Mouse (Mus musculus) kidney, adult 18-20 months (tissue): ENCODE measurements around the gene Slx1b.

Experiments used
- DNase-seq: peaks from one replicate; pipeline ENCODE4 v3.0.0; 2021

Gene Slx1b

DNA sequence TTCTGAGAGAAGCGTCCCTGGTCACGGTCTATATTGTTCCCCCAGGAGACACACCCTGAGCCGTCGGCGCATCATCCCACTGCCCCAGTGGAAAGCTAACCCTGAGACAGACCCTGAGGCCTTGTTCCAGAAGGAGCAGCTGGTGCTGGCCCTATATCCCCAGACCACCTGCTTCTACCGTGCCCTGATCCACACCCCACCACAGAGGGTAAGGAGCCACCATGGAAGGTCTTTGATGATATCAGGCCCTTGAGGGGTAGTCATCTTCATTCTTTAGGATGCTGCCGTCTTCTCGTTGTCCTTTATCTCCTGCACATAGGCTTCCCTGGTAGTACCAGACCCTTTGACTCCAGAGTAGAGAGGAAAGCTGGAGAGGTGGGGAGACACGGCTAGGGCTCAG, 23.5 kb downstream of the Slx1b start:
- DNase-seq: no peak

- DNase-seq: no peak
Observed at GRCm38 (mm10) chr7:126670152-126670551, 25.4 kb downstream of the Slx1b start.

DNA sequence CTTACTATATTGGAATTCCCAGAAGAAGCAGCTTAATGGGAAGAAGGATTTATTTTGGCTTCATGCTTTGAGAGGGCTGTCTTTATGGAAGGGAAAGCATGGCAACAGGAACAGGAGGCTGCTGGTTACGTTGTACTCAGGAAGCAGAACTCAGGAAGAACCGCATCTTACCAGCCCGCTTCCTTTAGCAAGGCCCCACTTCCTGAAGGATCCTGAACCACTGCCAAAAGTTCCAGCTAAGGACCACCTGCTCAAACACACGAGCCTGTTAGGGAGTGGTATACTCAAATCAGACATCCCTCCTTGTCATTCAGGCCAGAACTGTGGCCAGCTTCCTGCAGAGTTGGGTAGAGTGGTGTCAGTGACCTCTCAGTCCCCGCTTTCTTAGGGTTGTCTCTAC, 27.1 kb downstream of the Slx1b start:
- DNase-seq: no peak

- no peak for DNase-seq
Observed at GRCm38 (mm10) chr7:126667495-126668090, 28.0 kb downstream of the Slx1b start.

DNA sequence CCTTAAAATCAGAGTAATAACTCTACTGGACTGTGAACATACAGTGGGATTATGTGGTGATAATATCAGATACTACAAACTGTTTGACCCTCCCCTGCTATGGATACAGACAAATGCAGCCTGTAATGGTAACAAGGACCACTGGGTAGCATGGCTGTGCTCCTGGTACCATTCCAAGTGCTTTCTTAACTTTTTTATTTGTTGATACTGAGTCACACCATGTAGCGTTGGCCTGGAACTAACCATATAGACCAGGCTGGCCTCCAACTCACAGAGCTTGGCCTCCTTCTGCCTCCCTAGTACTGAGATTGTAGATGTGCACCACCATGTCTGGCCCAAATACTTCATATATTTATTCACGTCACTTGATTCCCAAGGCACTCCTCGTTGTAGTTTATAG, 30.3 kb downstream of the Slx1b start:
- peak; percentile 60 for DNase-seq

- no peak for DNase-seq
Observed at GRCm38 (mm10) chr7:126663646-126664045, 31.9 kb downstream of the Slx1b start.

DNA sequence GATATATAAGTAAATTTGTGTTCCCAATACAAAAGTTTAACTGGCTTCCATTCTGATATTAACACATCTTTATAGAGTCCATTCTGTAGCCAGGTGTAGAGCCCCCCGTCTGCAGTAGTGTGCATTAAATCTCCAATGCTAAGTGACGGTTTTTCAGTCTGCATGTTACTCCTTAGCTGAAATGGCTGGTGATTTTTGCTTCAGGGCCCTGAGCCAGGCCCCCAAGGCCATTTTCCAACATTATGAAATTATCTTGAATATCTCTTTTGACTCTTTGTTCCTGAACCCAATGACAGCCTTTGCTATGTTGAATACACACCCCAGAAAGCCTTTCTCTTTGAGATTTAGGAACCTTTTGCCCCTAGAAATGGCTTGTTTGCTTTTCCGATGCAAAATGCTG, 35.8 kb downstream of the Slx1b start:
- DNase-seq: no peak

DNA sequence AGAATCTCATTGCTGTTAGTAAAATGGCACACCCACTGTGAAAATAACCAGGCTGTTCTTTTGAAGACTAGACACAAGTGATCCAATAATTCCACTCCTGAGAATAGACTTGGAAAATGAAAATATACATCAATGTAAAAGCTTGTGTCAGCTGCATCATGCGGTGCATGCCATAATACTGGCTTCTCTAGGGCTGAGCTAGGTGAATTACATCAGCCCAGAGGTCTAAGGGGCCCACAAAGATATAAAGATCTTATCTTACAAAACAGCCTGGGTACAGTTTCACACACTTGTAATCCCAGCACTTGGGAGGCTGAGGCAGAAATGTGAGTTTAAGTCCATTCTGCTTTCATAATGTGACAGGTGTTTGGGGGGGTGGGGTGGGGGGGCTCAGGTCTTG, 38.1 kb downstream of the Slx1b start:
- no peak for DNase-seq

- DNase-seq: no peak
Observed at GRCm38 (mm10) chr7:126655695-126656094, 39.9 kb downstream of the Slx1b start.

GRCm38 (mm10) chr7:126653991-126654390, 41.6 kb downstream of the Slx1b start:
- DNase-seq: no peak

DNA sequence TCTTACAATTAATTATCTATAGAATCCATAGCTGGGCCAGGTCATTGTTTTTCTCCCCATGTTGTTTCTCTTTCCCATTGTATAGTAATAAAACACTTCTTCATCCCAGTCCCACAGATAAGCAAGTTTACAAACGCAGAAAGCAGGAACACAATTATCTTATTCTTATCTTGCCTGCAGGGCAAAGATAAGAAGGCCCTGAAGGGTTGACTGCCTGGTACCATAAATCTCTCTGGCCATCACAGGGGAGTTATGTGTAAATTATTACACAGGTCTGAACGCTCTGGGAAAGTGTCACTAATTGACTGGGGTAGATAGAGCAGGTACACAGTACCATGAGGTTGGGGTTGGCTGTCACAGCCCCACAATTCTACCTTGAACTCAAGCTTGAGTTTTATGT, 44.7 kb downstream of the Slx1b start:
- DNase-seq: no peak

DNA sequence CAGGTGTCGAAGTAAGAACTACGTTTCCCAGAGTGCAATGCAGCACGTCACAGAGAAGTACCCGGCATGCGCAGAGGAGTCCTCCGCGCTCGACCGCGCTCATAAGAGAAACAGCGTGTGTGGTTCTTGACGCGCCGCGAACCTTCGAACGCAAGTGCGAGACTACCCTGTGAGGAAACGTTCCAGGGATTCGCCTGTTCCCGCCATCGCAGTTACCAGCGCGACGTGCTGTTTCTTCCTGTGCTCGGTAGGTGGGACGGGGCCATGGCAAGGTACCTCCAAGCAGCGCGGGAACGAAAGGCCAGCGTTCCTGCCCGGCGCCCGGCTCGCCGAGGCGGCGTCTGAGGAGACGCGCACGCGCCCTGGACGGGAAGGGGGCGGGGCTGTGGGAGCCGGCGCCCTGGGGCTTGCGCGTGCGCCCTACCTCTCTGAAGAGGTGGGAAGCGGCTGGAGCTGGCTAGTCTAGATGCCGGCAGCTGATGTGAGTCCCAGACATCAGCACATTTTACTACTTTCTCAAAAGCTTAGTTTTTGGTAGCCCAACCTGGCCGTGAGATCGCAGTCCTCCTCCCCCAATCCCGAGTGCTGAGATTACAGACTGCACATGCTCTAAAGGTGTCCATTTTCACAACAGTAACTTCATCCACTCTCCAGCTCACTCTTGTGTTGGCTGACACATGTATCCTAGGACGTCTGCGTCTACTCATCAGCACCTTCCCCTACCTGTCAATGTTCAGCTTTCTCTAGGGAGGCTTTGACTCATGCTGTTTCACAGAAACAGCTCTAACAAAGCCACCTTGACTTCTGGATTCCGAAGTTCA, 46.1 kb downstream of the Slx1b start, which contains the start of gene Sgf29:
Gene Sgf29, plus strand, starts transcription at position 79 of the 821 bp plus-strand sequence.
- DNase-seq: peak; percentile 96

DNA sequence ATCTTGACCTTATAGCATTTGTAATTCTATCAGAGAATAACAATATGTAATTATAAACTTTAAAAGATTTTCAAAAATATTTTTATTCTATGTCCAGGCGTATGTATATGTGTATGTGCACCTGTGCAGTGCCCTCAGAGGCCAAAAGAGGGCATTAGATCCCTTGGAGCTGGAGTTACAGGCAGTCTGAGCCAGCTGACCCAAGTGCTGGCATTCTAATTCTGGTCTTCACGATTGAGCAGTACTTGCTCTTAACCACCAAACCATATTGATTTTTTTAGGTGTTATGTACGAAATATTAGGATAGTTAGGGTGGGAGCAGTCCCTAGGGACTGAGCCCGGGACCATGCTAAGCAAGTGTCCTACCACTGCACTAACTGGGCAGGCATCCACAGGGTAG, 47.1 kb downstream of the Slx1b start:
- no peak for DNase-seq

DNA sequence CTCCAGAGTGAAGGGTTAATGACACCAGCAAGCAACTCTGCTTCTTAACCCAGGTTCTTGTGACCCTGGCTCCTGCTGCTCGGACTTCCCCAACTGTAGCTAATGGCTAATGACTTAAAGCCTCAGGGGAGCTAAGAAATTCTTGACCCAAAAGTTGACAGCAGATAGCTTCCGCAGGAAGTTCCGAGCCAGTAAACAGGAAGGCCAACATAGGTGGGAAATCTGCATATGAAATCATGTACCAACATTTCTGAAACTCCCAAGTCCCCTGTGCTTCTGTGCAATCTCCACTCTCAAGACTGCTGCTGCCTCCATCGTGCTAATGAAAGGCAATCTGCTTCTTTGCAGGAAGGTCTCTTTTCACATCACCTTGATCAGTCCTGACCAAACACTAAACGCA, 49.9 kb downstream of the Slx1b start:
- DNase-seq: peak; percentile 5

GRCm38 (mm10) chr7:126644914-126645313, 50.7 kb downstream of the Slx1b start:
- no peak for DNase-seq

DNA sequence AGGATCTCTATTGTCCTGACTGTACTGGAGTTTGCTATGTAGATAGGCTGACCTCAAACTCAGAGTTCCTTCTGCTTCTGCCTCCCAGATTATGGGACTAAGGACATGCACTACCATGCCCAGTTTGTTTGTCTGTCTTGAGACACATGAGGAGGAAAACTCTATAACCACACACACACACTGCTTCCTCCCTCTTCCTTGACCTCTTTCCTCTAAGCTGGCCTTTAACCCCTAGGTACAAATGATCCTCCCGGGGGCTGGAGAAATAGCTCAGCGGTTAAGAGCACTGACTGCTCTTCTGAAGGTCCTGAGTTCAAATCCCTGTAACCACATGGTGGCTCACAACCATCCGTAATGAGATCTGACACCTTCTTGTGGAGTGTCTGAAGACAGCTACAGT, 51.2 kb downstream of the Slx1b start:
- DNase-seq: no peak

DNA sequence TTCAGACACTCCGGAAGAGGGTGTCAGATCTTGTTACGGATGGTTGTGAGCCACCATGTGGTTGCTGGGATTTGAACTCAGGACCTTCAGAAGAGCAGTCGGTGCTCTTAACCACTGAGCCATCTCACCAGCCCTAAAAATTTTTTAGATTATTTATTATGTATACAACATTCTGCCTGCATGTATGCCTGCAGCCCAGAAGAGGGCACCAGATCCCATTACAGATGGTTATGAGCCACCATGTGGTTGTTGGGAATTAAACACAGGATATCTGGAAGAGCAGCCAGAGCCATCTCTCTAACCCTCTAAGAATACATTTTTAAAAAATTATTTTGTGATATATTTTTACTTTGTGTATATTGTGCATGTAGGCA, 52.4 kb downstream of the Slx1b start:
- DNase-seq: peak; percentile 38

- DNase-seq: no peak
Observed at GRCm38 (mm10) chr7:126642545-126643243, 52.9 kb downstream of the Slx1b start.
